Comparison of ENCODE assay signal across 8 mouse cellular contexts in genomic region chr14:90295456-90295855, GRCm38 (mm10).
A peak's percentile ranks its signal among the peaks of the same experiment; 100 is the strongest.
DNase-seq lines count a peak whose midpoint lies in the region; TF ChIP-seq lines count a peak whose summit lies in the region.
"Not testable (repeated sequence)": the region's sequence is repeated elsewhere in the genome, so short reads cannot be mapped to it uniquely, and the experiment has no call there.

No protein-coding gene starts in this region.

- TF ChIP-seq CTCF in gastrocnemius, adult 2 months (IDR thresholded peaks at IDR 0.05): not testable (repeated sequence)

- intact Hi-C loops in gastrocnemius, adult 2 months (cut with DNase I); heart, postnatal 14 days (cut with DNase I): not testable (repeated sequence)

- DNase-seq in B cell, adult 2 months: peak; percentile 1 to 19
- peak; percentile 23 for DNase-seq in cerebellum, adult 11-12 months
- DNase-seq in gastrocnemius, adult 2 months: peak; percentile 15
- peak; percentile 2 to 7 for DNase-seq in heart, postnatal 14 days
- peak; percentile 10 for DNase-seq in layer of hippocampus, adult 11-12 months (ENCODE audit: low spot score)
- DNase-seq in lung, postnatal 14 days: peak; percentile 15
- DNase-seq in spleen, adult 18-20 months: peak; percentile 10 to 21
- DNase-seq in thymus, postnatal 25 days: peak; percentile 6

- H3K27ac ChIP-seq in gastrocnemius, adult 2 months: not testable (repeated sequence)

- peak overlapping the region; percentile 0; the same call in 1 of the 2 replicates for H3K4me3 ChIP-seq in gastrocnemius, adult 2 months
